Comparison of ENCODE assay signal across 10 mouse cellular contexts in the genomic region with DNA sequence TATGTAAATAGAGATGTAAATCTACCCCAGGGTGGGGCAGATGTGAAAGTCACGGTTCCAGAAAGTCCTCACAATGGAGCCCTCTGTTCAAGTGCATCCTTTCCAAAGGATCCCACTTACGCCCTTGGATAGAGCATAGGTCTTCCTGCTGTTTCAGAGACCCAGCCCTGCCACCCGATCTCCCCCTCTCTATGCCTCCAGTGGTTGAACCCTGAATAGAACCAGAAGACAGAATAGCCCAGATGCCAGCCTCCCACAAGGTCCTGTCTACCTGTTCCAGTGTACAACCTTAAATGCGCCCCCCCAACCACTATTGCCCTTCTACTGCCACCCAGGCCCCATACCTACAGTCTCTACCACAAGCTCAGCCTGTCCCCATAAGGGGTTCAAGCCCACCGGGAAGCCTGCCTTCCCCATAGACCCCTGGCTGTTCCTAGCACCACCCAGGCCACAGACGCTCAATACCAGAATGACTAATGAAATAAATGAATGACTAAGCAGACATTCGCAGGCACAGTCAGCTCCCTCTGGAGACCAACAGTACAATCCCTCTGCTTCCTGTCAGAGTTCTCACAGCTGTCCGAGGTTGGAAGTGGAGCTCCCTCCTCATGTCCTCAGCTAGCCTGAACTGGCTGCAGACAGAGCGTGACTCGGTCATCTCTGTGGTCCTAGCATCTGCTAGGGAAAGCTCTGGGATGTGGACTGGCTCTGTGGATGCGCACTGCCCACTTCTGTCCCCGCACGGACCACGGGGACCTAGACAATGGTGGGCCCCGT.
A peak's percentile ranks its signal among the peaks of the same experiment; 100 is the strongest.
DNase-seq lines count a peak whose midpoint lies in the region; ATAC-seq and TF ChIP-seq lines count a peak whose summit lies in the region.
"Had no signal": no experiment of that assay in that cellular context is flagged by ENCODE, and none has a peak within 500 bp of the region (broad histone marks: within the 10 kb centered on the region; RNA-seq: fewer than 3 reads in every experiment).

No protein-coding gene starts in this region.

- intact Hi-C loops in heart, adult 2 months (cut with DNase I) = no loop called here

- WGBS in heart, adult 2 months = 55% methylated on average over 15 of the region's 15 CpGs

- H3K9ac ChIP-seq in heart, adult 2 months (ENCODE audit: low read depth, low read length) = no peak overlapping the region
- H3K9ac ChIP-seq: midbrain, embryonic 15.5 days had no signal

- H3K4me1 ChIP-seq in heart, adult 2 months (ENCODE audit: control insufficient read depth, insufficient read depth, low read length) = peaks cover 17% of the 10 kb centered on the region

- DNase-seq in adrenal gland, adult (ENCODE audit: inconsistent age in 2 of 2, low spot score in 1 of 2) = peak; percentile 54 to 69
- DNase-seq in adrenal gland, adult 8-10 months = no peak
- peak; percentile 51 for DNase-seq in 416B (ENCODE audit: low read depth)
- DNase-seq in heart, adult 2 months = peak; percentile 56 to 70
- DNase-seq in kidney, postnatal 25 days = peak; percentile 29 to 76
- no peak for DNase-seq in spleen, postnatal 36 days (ENCODE audit: low spot score in 2 of 2)
- DNase-seq in cerebellum, adult 11-12 months = no peak
- DNase-seq: cerebellum, postnatal 14 days had no signal

- no peaks in the 10 kb centered on the region for H3K79me2 ChIP-seq in heart, adult 2 months (replicated peaks; ENCODE audit: control insufficient read depth, insufficient read depth, low read length)

- peak overlapping the region; percentile 36 for H3K27ac ChIP-seq in heart, adult 2 months
- H3K27ac ChIP-seq: midbrain, embryonic 15.5 days had no signal

- no peaks in the 10 kb centered on the region for H3K27me3 ChIP-seq in heart, adult 2 months (ENCODE audit: control insufficient read depth, insufficient read depth, low read length)
- H3K27me3 ChIP-seq: midbrain, embryonic 15.5 days had no signal

- 0 out of 2 replicates have a peak, but pooled peaks have one; percentile 27 for TF ChIP-seq POLR2A in heart, adult 2 months (IDR thresholded peaks at IDR 0.05; ENCODE audit: insufficient read depth, low read depth, low read length)

- no peak overlapping the region for H3K4me3 ChIP-seq in heart, adult 2 months
- H3K4me3 ChIP-seq: midbrain, embryonic 15.5 days had no signal

- no peak for ATAC-seq in erythroid progenitor cell, adult 5-6 weeks (replicated peaks; ENCODE audit: low FRiP score, poor library complexity, severe bottlenecking)
- ATAC-seq: midbrain, embryonic 15.5 days had no signal

- TF ChIP-seq EP300 in heart, adult 2 months (IDR thresholded peaks at IDR 0.05; ENCODE audit: insufficient read depth, low read depth, low read length) = peak; percentile 75; the same call in 1 of the 2 replicates

- no peak for TF ChIP-seq CTCF in heart, adult 2 months (IDR thresholded peaks at IDR 0.05)

- no peaks in the 10 kb centered on the region for H3K36me3 ChIP-seq in heart, adult 2 months (ENCODE audit: control insufficient read depth, insufficient read depth, low read length)
- H3K36me3 ChIP-seq: midbrain, embryonic 15.5 days had no signal

Comparison
In these comparisons a context has a peak if more than half of its experiments do, and no peak if none do; other contexts are left out.
1. DNase-seq: peak in adrenal gland, adult (2 of 2), 416B (single experiment), heart, adult 2 months (2 of 2) and kidney, postnatal 25 days (2 of 2); none in adrenal gland, adult 8-10 months (single experiment), spleen, postnatal 36 days (0 of 2) and cerebellum, adult 11-12 months (single experiment).